Mouse (Mus musculus) adrenal gland, adult 8-10 months (tissue): ENCODE data around the gene Ubap1l. TPM values are rescaled to one million over a fixed set of nuclear protein-coding genes. Genes with fewer than 3 reads are reported as not detected.

Experiments
- DNase-seq: peaks from one replicate; pipeline ENCODE4 v3.0.0; 2022
- total RNA-seq, 4 experiments: library from RNA; stranded (reverse); gene quantifications; 2 replicates each; pipeline ENCODE4 v1.2.4; 2022

The Ubap1l gene
- total RNA-seq, 4 experiments from 2014 or later = 0.41 to 1.7 (median 0.49) TPM; not detected in 1

DNA sequence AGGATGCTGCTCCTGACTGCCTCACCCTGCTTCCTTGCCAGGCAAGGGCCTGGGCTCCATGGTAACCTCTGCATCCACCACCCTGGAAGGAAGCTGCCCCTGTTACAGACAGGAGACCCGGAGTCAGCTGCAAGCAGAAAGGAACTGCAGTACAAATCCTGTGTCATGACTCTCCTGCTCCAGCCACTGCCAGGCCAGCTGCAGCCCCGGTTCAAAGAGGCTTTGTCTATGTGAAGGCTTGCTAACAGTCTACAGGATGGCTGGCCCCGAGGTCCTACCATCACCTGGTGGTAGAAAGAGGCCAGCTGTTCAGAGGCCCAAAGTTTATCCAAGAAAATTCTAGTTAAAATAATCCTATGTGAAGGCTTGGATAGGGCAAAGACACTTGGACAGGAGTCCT lies 50.5 kb downstream of the Ubap1l start:
- no peak for DNase-seq

DNA sequence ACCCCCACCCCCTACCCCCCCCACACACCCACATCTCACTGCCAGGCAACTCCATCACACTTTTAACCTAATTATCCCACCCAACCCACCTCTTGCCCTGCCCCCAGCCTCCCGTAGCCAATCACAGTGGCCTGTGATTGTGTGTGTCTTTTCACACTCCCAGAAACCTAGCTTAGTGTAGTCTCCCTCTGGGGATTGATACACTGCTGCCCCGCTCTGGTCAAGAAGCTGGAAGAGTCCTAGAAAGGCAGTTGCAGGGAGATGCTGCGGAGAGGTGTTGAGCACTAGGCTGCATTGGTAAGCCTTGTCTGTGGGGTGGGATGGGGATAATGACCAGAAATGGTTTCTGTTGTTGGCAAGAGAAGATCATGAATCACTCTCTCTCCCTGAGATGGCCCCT lies 56.9 kb downstream of the Ubap1l start:
- no peak for DNase-seq

DNA sequence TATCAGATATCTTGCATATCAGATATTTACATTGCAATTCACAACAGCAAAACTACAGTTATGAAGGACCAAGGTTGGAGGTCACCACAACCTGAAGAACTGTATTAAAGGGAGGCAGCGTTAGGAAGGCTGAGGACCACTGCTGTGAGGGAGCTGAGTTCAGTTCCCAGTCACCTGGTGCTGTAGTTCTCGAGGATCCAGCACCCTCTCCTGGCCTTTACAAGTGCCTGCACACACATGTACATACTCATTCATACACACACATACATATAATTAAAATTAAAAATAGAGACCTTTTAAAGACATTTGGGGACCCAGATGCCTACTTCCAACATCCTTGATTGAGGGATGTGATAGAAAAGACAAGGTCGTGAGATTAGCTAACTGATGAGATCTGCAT lies 58.8 kb downstream of the Ubap1l start:
- DNase-seq = no peak

DNA sequence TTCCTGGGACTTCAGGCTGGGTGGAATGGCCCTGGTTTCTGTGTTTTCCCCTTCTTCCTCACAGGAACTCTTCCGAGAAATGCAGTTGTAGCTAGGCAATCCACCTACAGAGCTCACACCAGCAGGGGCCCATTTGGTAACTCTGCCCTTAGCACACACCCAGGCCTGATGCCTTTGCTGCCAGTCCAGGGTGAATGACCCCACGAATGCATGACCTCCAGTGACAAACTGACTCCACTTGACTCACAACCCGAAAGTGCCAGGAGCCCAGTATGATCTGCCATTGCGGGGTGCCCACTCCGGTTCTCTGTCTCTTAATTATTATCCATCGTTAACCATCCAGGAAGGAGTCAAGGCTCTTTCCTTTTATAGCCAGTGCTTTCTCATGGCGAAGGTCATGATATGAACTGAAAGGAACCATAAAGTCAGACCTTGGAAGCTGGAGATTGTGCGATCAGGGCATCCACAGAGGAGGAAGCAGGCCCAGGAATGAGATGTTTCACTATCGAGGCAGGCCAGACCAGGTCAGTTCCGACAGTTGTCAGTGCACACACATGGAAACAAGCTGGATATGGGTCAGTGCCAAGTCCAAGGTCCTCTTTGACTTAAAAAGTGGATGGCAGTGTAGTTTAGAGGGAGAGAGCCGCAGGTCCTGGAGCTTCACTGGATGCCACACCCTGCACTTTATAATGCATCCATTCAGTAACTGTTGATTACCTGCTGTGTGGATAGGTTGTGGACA lies 62.1 kb downstream of the Ubap1l start, which contains the start of gene Slc51b:
TSS of gene Slc51b (minus strand) at position 196 of the 742 bp plus-strand sequence.
- DNase-seq = peak; percentile 48

DNA sequence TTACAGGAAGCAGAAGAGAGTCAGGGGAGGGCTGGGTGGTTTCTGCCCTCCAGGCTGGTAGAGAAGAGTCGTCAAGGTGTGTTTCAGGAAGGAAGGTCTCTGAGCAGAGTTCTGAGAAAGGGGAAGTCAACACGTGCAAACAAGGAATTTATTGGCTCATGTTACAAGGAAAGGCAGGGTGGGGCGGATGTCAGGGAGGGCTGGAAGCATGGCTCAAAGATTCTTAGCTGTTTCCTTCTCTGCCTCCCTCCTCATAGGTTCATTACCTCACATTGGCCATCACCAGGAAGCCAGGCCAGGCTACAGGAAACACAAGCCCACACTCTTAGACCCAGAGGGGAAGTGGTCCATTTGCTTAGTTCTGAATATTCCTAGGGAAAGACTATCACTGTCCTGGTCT lies 63.6 kb downstream of the Ubap1l start:
- DNase-seq = no peak

DNA sequence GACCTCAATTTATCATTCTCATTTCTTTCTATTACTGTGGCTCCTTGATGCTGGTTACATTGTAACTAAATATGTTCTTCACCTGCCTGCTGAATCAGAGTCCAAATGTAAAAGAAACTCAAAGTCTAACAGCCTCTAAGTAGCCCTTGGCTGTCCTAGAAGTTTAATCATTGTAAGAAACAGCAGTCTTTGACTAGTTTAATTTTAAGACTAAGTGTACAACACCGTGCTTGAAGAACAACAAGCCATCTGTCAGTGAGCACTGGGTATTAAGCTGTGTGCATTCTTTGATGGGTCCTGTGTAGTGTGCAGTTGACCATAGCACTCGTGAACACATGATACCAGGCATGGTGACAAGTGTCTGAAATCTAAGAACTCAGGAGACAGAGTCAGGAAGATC lies 66.7 kb downstream of the Ubap1l start:
- no peak for DNase-seq

DNA sequence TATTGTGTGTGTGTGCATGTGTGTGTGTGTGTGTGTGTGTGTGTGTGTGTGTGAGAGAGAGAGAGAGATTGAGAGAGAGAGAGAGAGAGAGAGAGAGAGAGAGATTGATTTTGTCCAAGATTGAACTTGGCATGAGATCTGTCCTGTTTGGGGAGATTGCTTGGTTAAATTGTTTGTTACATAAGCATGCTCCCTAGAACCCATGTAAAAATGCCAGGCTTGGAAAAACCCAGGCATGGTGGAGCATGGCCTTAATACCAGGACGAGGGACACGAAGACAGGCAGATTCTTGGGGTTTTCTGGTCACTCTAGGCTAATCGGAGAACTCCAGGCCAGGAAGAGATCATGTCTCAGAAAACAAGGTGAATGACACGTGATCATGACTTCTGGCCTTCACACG lies 67.2 kb downstream of the Ubap1l start:
- no peak for DNase-seq

Other genes with a start within 250 kb of the Ubap1l start
- 1 to 10 TPM in 3 of 4 experiments, under 1 TPM in 1; 0.84 to 4.0 (median 2.4) TPM for gene Igdcc3, start 219.9 kb upstream of the Ubap1l start, total RNA-seq
- gene Parp16, start 165.7 kb upstream of the Ubap1l start, total RNA-seq = 10 to 100 TPM; 16.2 to 44.2 (median 33.1) TPM
- gene Cilp, start 95.9 kb upstream of the Ubap1l start, total RNA-seq = 10 to 100 TPM in 1 of 4 experiments, 1 to 10 TPM in 3; 3.2 to 10.7 (median 6.1) TPM
- gene Clpx, start 66.8 kb upstream of the Ubap1l start, total RNA-seq = 10 to 100 TPM; 54.7 to 71.9 (median 60.7) TPM
- gene Pdcd7, start 14.9 kb upstream of the Ubap1l start, total RNA-seq = 10 to 100 TPM; 18.6 to 23.1 (median 19.9) TPM
- under 1 TPM in 3 of 4 experiments, not detected in 1; 0.13 to 0.23 (median 0.21) TPM for gene Kbtbd13, start 30.6 kb downstream of the Ubap1l start, total RNA-seq
- 10 to 100 TPM in 1 of 4 experiments, 1 to 10 TPM in 3; 5.9 to 20.4 (median 7.2) TPM for gene Rasl12, start 37.5 kb downstream of the Ubap1l start, total RNA-seq
- gene Slc51b, start 61.9 kb downstream of the Ubap1l start, total RNA-seq = not detected
- 10 to 100 TPM; 14.3 to 22.7 (median 16.4) TPM for gene Mtfmt, start 74.7 kb downstream of the Ubap1l start, total RNA-seq
- 10 to 100 TPM; 49.3 to 68.2 (median 60.7) TPM for gene Spg21, start 99.9 kb downstream of the Ubap1l start, total RNA-seq
- 1 to 10 TPM; 3.5 to 6.0 (median 5.6) TPM for gene Ankdd1a, start 159.2 kb downstream of the Ubap1l start, total RNA-seq
- 10 to 100 TPM; 52.6 to 84.0 (median 64.7) TPM for gene Plekho2, start 219.0 kb downstream of the Ubap1l start, total RNA-seq
- under 1 TPM in 3 of 4 experiments, not detected in 1; 0.06 to 0.49 (median 0.22) TPM for gene Pif1, start 226.1 kb downstream of the Ubap1l start, total RNA-seq